8 mouse cellular contexts compared by ENCODE assay signal in genomic region chr4:48044141-48044490, GRCm38 (mm10). TPM values are rescaled to one million over a fixed set of nuclear protein-coding genes. Genes with fewer than 3 reads are reported as not detected.
DNase-seq lines count a peak whose midpoint lies in the region; ATAC-seq lines count a peak whose summit lies in the region.

No protein-coding gene starts in this region.

- H3K4me1 ChIP-seq in neural tube, embryonic 11.5 days (ENCODE audit: control insufficient read depth, insufficient read depth, low read length) = peaks cover 19% of the 10 kb centered on the region
- peaks cover 32% of the 10 kb centered on the region for H3K4me1 ChIP-seq in intestine, embryonic 16.5 days (ENCODE audit: control insufficient read depth, insufficient read depth, low read length)
- peaks cover 59% of the 10 kb centered on the region for H3K4me1 ChIP-seq in neural tube, embryonic 13.5 days (replicated peaks)

- peaks cover 13% of the 10 kb centered on the region for H3K27me3 ChIP-seq in neural tube, embryonic 11.5 days (ENCODE audit: control insufficient read depth, insufficient read depth, low read length)
- peaks cover 30% of the 10 kb centered on the region for H3K27me3 ChIP-seq in intestine, embryonic 16.5 days (replicated peaks; ENCODE audit: control insufficient read depth, insufficient read depth, low read length)
- peaks cover 39% of the 10 kb centered on the region for H3K27me3 ChIP-seq in neural tube, embryonic 13.5 days

- H3K9ac ChIP-seq in neural tube, embryonic 11.5 days (ENCODE audit: low read length) = peak overlapping the region; percentile 61
- H3K9ac ChIP-seq in intestine, embryonic 16.5 days (ENCODE audit: low read depth, low read length) = peak overlapping the region; percentile 76
- H3K9ac ChIP-seq in neural tube, embryonic 13.5 days = peak overlapping the region; percentile 79

- peak overlapping the region; percentile 6; the same call in 1 of the 2 replicates for H3K27ac ChIP-seq in neural tube, embryonic 11.5 days (ENCODE audit: low read depth, low read length)
- peak overlapping the region; percentile 33 for H3K27ac ChIP-seq in intestine, embryonic 16.5 days (ENCODE audit: low read length)
- H3K27ac ChIP-seq in neural tube, embryonic 13.5 days (replicated peaks) = peak overlapping the region; percentile 94

- no peaks in the 10 kb centered on the region for H3K9me3 ChIP-seq in neural tube, embryonic 11.5 days (ENCODE audit: control insufficient read depth, low read length)
- H3K9me3 ChIP-seq in intestine, embryonic 16.5 days (ENCODE audit: control insufficient read depth, low read length) = no peaks in the 10 kb centered on the region
- H3K9me3 ChIP-seq in neural tube, embryonic 13.5 days = no peaks in the 10 kb centered on the region

- ATAC-seq in neural tube, embryonic 11.5 days (ENCODE audit: insufficient read depth, low FRiP score, low TSS enrichment) = no peak
- ATAC-seq in intestine, embryonic 16.5 days = no peak
- no peak for ATAC-seq in neural tube, embryonic 13.5 days (ENCODE audit: low read depth)
- no peak for ATAC-seq in granulocyte monocyte progenitor cell, adult 5-6 weeks (replicated peaks; ENCODE audit: poor library complexity, severe bottlenecking)

- peak overlapping the region; percentile 44 for H3K4me3 ChIP-seq in neural tube, embryonic 11.5 days (ENCODE audit: low read depth, low read length)
- peak overlapping the region; percentile 71 for H3K4me3 ChIP-seq in intestine, embryonic 16.5 days (ENCODE audit: low read length)
- peak overlapping the region; percentile 74 for H3K4me3 ChIP-seq in neural tube, embryonic 13.5 days

- no peaks in the 10 kb centered on the region for H3K36me3 ChIP-seq in neural tube, embryonic 11.5 days (ENCODE audit: control insufficient read depth, insufficient read depth, low read length)
- H3K36me3 ChIP-seq in intestine, embryonic 16.5 days (ENCODE audit: control insufficient read depth, insufficient read depth, low read length) = no peaks in the 10 kb centered on the region
- H3K36me3 ChIP-seq in neural tube, embryonic 13.5 days = no peaks in the 10 kb centered on the region

- H3K4me2 ChIP-seq in neural tube, embryonic 11.5 days (ENCODE audit: low read depth) = peak overlapping the region; percentile 64
- peak overlapping the region; percentile 100 for H3K4me2 ChIP-seq in intestine, embryonic 16.5 days (ENCODE audit: low read depth, low read length)
- H3K4me2 ChIP-seq in neural tube, embryonic 13.5 days = peak overlapping the region; percentile 97

- DNase-seq in embryo, embryonic 10 days (ENCODE audit: low spot score) = peak; percentile 64
- DNase-seq in embryo, embryonic 9.5 days (ENCODE audit: extremely low spot score) = no peak
- no peak for DNase-seq in neural tube, embryonic 11.5 days (ENCODE audit: low spot score)
- DNase-seq in neural tube, embryonic 10.5 days (ENCODE audit: extremely low spot score, low spot score) = no peak
- DNase-seq in yolk sac, embryonic 10.5 days (ENCODE audit: low spot score) = no peak

- WGBS in neural tube, embryonic 11.5 days = under 1% methylated on average over 11 of the region's 11 CpGs
- under 1% methylated on average over 11 of the region's 11 CpGs for WGBS in intestine, embryonic 16.5 days
- WGBS in neural tube, embryonic 13.5 days = 0% methylated on average over 11 of the region's 11 CpGs

RNA-seq across cellular contexts. Expression of gene Nr4a3, which starts 0.8 kb away (rescaled TPM):
- 0.37 and 0.54 TPM in 2 replicates for polyA plus RNA-seq in neural tube, embryonic 11.5 days (2014; fragmentation: Nextera tagmentation; extraction: Ambion mirVana)
- polyA plus RNA-seq in intestine, embryonic 16.5 days (2015; fragmentation: Nextera tagmentation; extraction: Ambion mirVana) = 0.06 and 0.16 TPM in 2 replicates
- 0.91 and 1.3 TPM in 2 replicates for polyA plus RNA-seq in neural tube, embryonic 13.5 days (2015; fragmentation: Nextera tagmentation; extraction: Ambion mirVana)
- total RNA-seq in granulocyte monocyte progenitor cell, adult 5-6 weeks (2014; fragmentation: Nextera tagmentation) = 0.21 TPM in 1 of 2 replicates, not detected in the other
- 0.36 and 0.99 TPM in 2 replicates for total RNA-seq in granulocyte monocyte progenitor cell, adult 5-6 weeks (2017)

Comparison
In these comparisons a context has a peak if more than half of its experiments do, and no peak if none do; other contexts are left out.
1. H3K27ac ChIP-seq: peak in every context shown above with its lines; median percentile 94 in neural tube, embryonic 13.5 days; 33 in intestine, embryonic 16.5 days; 6 in neural tube, embryonic 11.5 days.